Mouse (Mus musculus): Measurements from ENCODE around the gene Larp4b.

- no peak for TF ChIP-seq GATA1 (IDR thresholded peaks at IDR 0.05; ENCODE audit: low read length)
- TF ChIP-seq TAL1 (IDR thresholded peaks at IDR 0.05; ENCODE audit: low read length) = no peak
Observed at GRCm38 (mm10) chr13:9191172-9192140, 97.8 kb downstream of the Larp4b start.

All from erythroblast, embryonic 14.5 days (primary cell).